Mouse (Mus musculus): Measurements from ENCODE around the gene Ugt1a10.

DNA sequence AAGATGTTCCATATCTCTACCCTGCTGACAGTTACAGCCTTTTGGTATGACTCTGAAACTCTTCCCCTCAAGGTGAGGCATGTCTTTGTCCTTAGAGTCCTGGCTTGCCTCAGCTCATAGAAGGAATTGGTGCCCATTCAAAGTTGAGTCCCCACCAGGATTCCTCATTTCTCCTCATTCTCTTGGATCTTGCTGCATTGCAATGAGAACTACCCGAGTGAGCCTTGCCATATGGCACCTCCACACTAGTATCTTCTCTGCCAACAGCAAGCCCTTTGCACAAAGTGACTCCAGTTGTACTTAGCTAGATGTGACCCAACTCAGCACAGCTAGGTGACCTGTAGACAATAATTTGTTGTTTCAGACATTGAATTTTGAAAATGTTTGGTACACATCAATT, 168.4 kb downstream of the Ugt1a10 start:
- TF ChIP-seq EP300 (IDR thresholded peaks at IDR 0.05; ENCODE audit: low read depth) (no peak), CTCF (IDR thresholded peaks at IDR 0.05; ENCODE audit: low read depth) (no peak)
